Comparison of ENCODE assay signal across 14 mouse cellular contexts in genomic region chr7:84310909-84311311, GRCm38 (mm10).
A peak's percentile ranks its signal among the peaks of the same experiment; 100 is the strongest.
DNase-seq lines count a peak whose midpoint lies in the region; ATAC-seq and TF ChIP-seq lines count a peak whose summit lies in the region.
"Had no signal": no experiment of that assay in that cellular context is flagged by ENCODE, and none has a peak within 500 bp of the region (broad histone marks: within the 10 kb centered on the region; RNA-seq: fewer than 3 reads in every experiment).

No protein-coding gene starts in this region.

- no peak overlapping the region for H3K4me3 ChIP-seq in forebrain, embryonic 14.5 days (ENCODE audit: low read depth, low read length)
- no peak overlapping the region for H3K4me3 ChIP-seq in forebrain, embryonic 12.5 days (replicated peaks)
- H3K4me3 ChIP-seq in lung, embryonic 14.5 days (ENCODE audit: low read depth, low read length) = no peak overlapping the region
- no peak overlapping the region for H3K4me3 ChIP-seq in lung, adult 2 months (replicated peaks; ENCODE audit: extremely low read depth, low read depth, low read length)
- H3K4me3 ChIP-seq: neural tube, embryonic 15.5 days had no signal

- peaks cover 21% of the 10 kb centered on the region; the same call in 1 of the 2 replicates for H3K36me3 ChIP-seq in forebrain, embryonic 14.5 days (ENCODE audit: control insufficient read depth, insufficient read depth, low read length)
- H3K36me3 ChIP-seq in forebrain, embryonic 12.5 days (replicated peaks) = peaks cover 40% of the 10 kb centered on the region
- H3K36me3 ChIP-seq in lung, embryonic 14.5 days (ENCODE audit: insufficient read depth) = peaks cover 8% of the 10 kb centered on the region; the same call in 1 of the 2 replicates

- no peak overlapping the region for H3K9ac ChIP-seq in forebrain, embryonic 14.5 days (ENCODE audit: low read length)
- H3K9ac ChIP-seq in forebrain, embryonic 12.5 days = no peak overlapping the region
- H3K9ac ChIP-seq in lung, embryonic 14.5 days = no peak overlapping the region
- H3K9ac ChIP-seq: neural tube, embryonic 15.5 days had no signal

- TF ChIP-seq POLR2A in lung, adult 2 months (IDR thresholded peaks at IDR 0.05; ENCODE audit: borderline replicate concordance, extremely low read depth, low read depth, low read length) = no peak
- no peak for TF ChIP-seq POLR2A in brain, embryonic 14.5 days (IDR thresholded peaks at IDR 0.05; ENCODE audit: borderline replicate concordance, extremely low read depth, insufficient read depth, insufficient read length, poor library complexity, severe bottlenecking)

- H3K27me3 ChIP-seq in forebrain, embryonic 14.5 days (replicated peaks; ENCODE audit: control insufficient read depth, insufficient read depth, low read length) = no peaks in the 10 kb centered on the region
- no peaks in the 10 kb centered on the region for H3K27me3 ChIP-seq in forebrain, embryonic 12.5 days
- H3K27me3 ChIP-seq in lung, embryonic 14.5 days (ENCODE audit: insufficient read depth, low read length) = no peaks in the 10 kb centered on the region
- H3K27me3 ChIP-seq: neural tube, embryonic 15.5 days had no signal

- H3K4me1 ChIP-seq in forebrain, embryonic 14.5 days (ENCODE audit: control insufficient read depth, insufficient read depth, low read length) = peaks cover 5% of the 10 kb centered on the region; the same call in 1 of the 2 replicates
- H3K4me1 ChIP-seq in forebrain, embryonic 12.5 days = no peaks in the 10 kb centered on the region
- no peaks in the 10 kb centered on the region; the same call in 1 of the 2 replicates for H3K4me1 ChIP-seq in lung, embryonic 14.5 days (ENCODE audit: insufficient read depth)
- no peaks in the 10 kb centered on the region for H3K4me1 ChIP-seq in lung, adult 2 months (ENCODE audit: control insufficient read depth, insufficient read depth, low read length)
- H3K4me1 ChIP-seq: neural tube, embryonic 15.5 days had no signal

- H3K4me2 ChIP-seq in forebrain, embryonic 14.5 days (ENCODE audit: low read length) = no peak overlapping the region
- no peak overlapping the region for H3K4me2 ChIP-seq in forebrain, embryonic 12.5 days
- H3K4me2 ChIP-seq in lung, embryonic 14.5 days = no peak overlapping the region
- H3K4me2 ChIP-seq: neural tube, embryonic 15.5 days had no signal

- 72% methylated on average over 4 of the region's 4 CpGs for WGBS in forebrain, embryonic 14.5 days
- WGBS in forebrain, embryonic 12.5 days = 94% methylated on average over 4 of the region's 4 CpGs
- 79% methylated on average over 4 of the region's 4 CpGs for WGBS in lung, embryonic 14.5 days
- 72% methylated on average over 4 of the region's 4 CpGs for WGBS in lung, adult 2 months

- peak; percentile 73 for DNase-seq in forebrain, embryonic 14.5 days (ENCODE audit: low spot score)
- DNase-seq in lung, embryonic 14.5 days = peak; percentile 29
- no peak for DNase-seq in lung, adult 2 months
- DNase-seq in brain, embryonic 14.5 days (ENCODE audit: low read depth) = peak; percentile 86
- DNase-seq in lung, postnatal 10 days = peak; percentile 51
- no peak for DNase-seq in gastrocnemius, postnatal 10 days
- DNase-seq in layer of hippocampus, adult 9-10 months (ENCODE audit: low spot score) = no peak
- DNase-seq: adrenal gland, adult 2 months; cerebellum, adult 11 months; embryo, embryonic 11 days; right cerebral cortex, postnatal 4 days had no signal

- TF ChIP-seq CTCF in lung, embryonic 14.5 days (IDR thresholded peaks at IDR 0.05; ENCODE audit: low read depth) = no peak
- no peak for TF ChIP-seq CTCF in lung, adult 2 months (IDR thresholded peaks at IDR 0.05; ENCODE audit: insufficient read depth, low read length)
- TF ChIP-seq CTCF in brain, embryonic 14.5 days (IDR thresholded peaks at IDR 0.05; ENCODE audit: borderline replicate concordance, extremely low read depth, insufficient read depth, insufficient read length) = no peak

- H3K27ac ChIP-seq in forebrain, embryonic 14.5 days (ENCODE audit: low read depth, low read length) = no peak overlapping the region
- H3K27ac ChIP-seq in forebrain, embryonic 12.5 days = no peak overlapping the region
- H3K27ac ChIP-seq in lung, embryonic 14.5 days (ENCODE audit: low read depth) = no peak overlapping the region
- H3K27ac ChIP-seq: neural tube, embryonic 15.5 days had no signal

- ATAC-seq in forebrain, embryonic 14.5 days = peak; percentile 54
- ATAC-seq in forebrain, embryonic 12.5 days (ENCODE audit: low FRiP score) = no peak
- ATAC-seq in lung, embryonic 14.5 days (ENCODE audit: insufficient read depth) = no peak
- ATAC-seq: intestine, embryonic 16.5 days had no signal

- no peaks in the 10 kb centered on the region for H3K9me3 ChIP-seq in forebrain, embryonic 14.5 days (replicated peaks; ENCODE audit: control insufficient read depth, low read length)
- H3K9me3 ChIP-seq in forebrain, embryonic 12.5 days = no peaks in the 10 kb centered on the region
- H3K9me3 ChIP-seq in lung, embryonic 14.5 days (ENCODE audit: low read depth, low read length) = no peaks in the 10 kb centered on the region
- H3K9me3 ChIP-seq: neural tube, embryonic 15.5 days had no signal

Comparison
In these comparisons a context has a peak if more than half of its experiments do, and no peak if none do; other contexts are left out.
1. DNase-seq: peak in forebrain, embryonic 14.5 days (single experiment), lung, embryonic 14.5 days (single experiment), brain, embryonic 14.5 days (single experiment) and lung, postnatal 10 days (single experiment); none in lung, adult 2 months (single experiment), gastrocnemius, postnatal 10 days (single experiment) and layer of hippocampus, adult 9-10 months (single experiment).